Mouse (Mus musculus) heart, postnatal 10 days (tissue): ENCODE results near the gene Ttbk2. TPM values are rescaled to one million over a fixed set of nuclear protein-coding genes. Genes with fewer than 3 reads are reported as not detected.

ENCODE experiments used
- DNase-seq, 2 experiments: peaks; one replicate each; pipeline ENCODE4 v3.0.0; 2021
- intact Hi-C: fragments of 180-260 bp; cut with DNase I; formaldehyde crosslinking; loops from one replicate; pipeline ENCODE4 v1.15.1; 2025
- total RNA-seq, 2 experiments: library from RNA; stranded (reverse); gene quantifications; 2 replicates each; pipeline ENCODE4 v1.2.3; 2021

The Ttbk2 gene
- total RNA-seq, 2 experiments from 2014 or later = 14.4 to 16.4 TPM

- no peak for DNase-seq
- intact Hi-C loops = no loop called here
Observed at GRCm38 (mm10) chr2:120761922-120762321, 88.5 kb downstream of the Ttbk2 start.

DNA sequence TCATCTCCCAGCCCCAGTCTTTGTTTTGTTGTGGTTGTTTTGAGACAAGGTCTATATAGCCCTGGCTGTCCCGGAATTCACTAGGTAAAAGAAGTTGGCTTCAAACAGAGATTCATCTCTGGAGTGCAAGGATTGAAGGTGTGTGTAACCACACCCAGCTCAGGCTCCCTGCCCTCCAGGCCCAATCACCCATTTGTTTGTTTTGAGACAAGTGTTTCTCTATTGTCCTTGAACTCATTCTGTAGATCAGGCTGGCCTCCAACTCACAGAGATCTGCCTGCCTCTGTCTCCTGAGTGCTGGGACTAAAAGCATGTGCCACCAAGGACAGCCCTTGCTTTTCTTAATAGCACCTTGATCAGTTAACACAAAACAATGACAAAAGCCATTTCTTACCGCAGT is 102.4 kb downstream of the Ttbk2 start:
- no peak for DNase-seq

DNA sequence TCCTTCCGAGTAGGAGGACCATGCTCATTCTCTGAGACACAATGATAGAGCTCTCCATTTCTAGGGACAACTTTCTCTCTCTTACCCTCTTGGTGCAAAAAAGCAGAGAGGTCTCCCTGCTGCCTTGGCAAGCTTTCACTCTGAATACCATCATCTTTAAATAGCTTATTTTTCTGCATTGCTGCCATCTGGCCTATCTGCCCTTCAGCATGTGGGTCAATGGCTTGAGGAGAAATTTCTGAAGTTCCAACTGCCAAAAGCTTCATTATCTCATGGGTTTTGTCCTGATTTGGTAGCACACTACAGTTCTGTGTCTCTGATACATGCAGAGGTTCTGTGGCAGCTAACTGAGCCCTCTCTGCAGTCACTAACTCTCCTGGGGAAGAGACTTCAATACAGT is 104.9 kb downstream of the Ttbk2 start:
- intact Hi-C loops = no loop called here
- peak; percentile 32 to 48 for DNase-seq

More for the DNA sequence above, 102.4 kb downstream of the Ttbk2 start:
- intact Hi-C loops = no loop called here

DNA sequence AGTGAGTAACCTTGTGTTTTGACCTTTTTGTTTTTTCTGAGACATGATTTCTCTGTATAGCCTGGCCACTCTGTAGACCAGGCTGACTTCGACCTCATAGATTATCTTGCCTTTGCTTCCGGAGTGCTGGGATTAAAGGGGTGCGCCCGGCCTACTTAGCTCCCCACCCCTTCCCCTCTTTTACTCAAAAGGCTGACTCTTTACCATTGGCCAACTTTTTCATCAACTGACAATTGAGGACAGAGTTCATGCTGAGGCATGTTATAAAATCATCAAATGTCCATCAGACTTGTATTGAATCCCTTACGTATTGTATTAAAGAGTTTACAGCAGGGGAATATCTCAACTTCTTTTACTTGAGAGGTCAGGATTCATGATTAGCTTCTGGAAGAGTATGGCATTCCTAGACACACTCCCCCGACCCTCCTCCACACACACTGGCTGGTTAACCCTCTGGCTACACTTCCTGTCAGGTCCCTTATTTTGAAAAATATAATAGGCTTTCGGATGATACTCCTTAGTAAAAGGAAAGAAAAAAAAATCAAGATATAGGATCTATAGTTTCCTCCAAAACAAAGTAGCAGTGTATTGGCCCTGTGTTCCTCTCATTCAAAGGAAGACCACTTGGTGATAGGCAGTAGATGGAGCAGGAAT is 118.4 kb downstream of the Ttbk2 start:
- no peak for DNase-seq
- intact Hi-C loops = loop anchor here (2.0 kb wide), 1 partner anchor 119 kb away; the partner anchor contains the start of genes Cdan1 and Ttbk2

GRCm38 (mm10) chr2:120731167-120731862 is 119.1 kb downstream of the Ttbk2 start:
- intact Hi-C loops = loop anchor here (2.0 kb wide), 1 partner anchor 119 kb away; the partner anchor contains the start of genes Cdan1 and Ttbk2
- peak; percentile 95 to 96 for DNase-seq

- intact Hi-C loops = loop anchor here (2.0 kb wide), 1 partner anchor 120 kb away; the partner anchor contains the start of genes Cdan1 and Ttbk2
- peak in 1 of 2 experiments; percentile 56 for DNase-seq
Observed at GRCm38 (mm10) chr2:120730639-120731166, 119.7 kb downstream of the Ttbk2 start.

- peak; percentile 22 to 33 for DNase-seq
Observed at GRCm38 (mm10) chr2:120729775-120730585, 120.4 kb downstream of the Ttbk2 start.

GRCm38 (mm10) chr2:120724176-120724575 is 126.2 kb downstream of the Ttbk2 start:
- DNase-seq = no peak
- intact Hi-C loops = no loop called here

More at GRCm38 (mm10) chr2:120729775-120730585, 120.4 kb downstream of the Ttbk2 start:
- intact Hi-C loops = loop anchor here (2.0 kb wide), 1 partner anchor 121 kb away; the partner anchor contains the start of genes Cdan1 and Ttbk2

DNA sequence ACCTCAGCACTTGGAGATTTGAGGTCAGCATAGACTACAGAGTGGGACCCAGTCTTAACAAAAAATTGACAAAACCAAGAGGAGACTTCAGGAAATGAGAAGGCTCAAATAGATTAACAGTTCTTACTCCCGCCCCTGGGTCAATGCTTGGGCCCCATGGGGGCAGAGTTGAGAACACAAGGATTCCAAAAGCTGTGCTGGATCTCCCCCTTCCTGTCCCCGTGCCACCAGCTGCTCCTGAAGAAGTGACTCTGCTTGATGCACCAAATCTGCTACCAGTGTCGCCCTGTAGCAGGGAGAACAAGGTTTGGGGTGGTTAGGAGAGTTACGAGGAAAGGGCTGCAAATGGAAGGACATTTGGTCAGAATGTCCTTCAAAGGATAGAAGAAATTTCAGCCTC is 126.8 kb downstream of the Ttbk2 start:
- intact Hi-C loops = no loop called here
- DNase-seq = peak; percentile 24 to 32

- intact Hi-C loops = no loop called here
- peak; percentile 41 to 46 for DNase-seq
Observed at GRCm38 (mm10) chr2:120722491-120722890, 127.9 kb downstream of the Ttbk2 start.

DNA sequence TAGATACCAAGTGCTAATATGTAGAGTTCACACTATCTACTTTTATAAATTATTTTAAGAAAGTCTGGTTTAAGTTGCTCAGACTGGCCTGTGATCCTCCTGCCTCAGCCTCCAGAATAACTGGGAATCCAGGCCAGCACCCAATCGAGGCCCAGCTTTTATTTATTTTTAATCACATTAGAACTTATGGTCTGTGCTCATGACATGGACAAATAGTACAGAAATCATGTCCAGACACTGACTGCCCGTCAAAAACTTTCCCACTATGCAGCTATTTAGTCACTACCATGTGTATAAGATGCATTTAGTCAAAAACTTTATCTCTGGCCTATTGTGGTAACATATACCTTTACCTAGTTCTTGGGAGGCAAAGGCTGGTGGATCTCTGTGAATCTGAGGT is 128.5 kb downstream of the Ttbk2 start:
- no peak for DNase-seq
- intact Hi-C loops = no loop called here

DNA sequence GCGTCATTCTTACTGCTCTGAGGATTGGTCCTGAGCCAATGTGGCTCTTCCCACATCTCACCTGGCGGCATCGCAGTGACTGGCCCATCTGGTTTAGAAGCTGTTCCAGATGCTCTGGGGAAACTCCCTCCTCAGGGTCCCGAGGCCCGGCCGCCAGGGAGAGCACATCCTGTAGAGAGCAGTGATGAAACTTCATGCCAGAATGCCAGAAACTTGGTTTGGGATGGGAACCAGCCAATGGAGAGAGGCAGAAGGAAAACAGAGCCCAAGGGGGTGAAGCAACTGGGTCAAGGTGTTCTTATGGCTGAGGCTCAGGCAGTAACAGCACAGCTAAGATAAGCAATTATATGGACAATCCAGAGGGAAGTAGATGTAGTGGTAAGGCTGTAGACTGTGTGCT is 129.6 kb downstream of the Ttbk2 start:
- DNase-seq = no peak
- intact Hi-C loops = no loop called here

DNA sequence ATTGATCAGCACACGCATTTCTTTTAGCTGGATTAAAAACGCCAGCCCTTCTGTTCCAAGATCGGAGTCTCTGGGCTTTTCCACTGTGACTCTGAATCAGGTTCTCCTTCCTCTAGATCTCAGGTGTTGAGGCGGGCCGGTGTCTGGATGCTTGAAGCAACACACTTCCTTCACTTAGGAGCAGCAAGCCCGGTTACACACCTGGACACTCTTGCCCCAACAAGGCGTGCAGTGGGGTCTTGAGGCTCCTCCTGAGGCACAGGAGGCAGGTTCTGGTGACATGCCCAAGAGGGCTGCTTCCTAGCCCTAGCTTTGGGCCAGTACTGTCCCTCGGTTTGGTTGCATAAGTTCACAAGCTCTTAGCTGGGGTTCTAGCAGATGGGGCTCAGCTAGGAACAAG is 131.9 kb downstream of the Ttbk2 start:
- DNase-seq = no peak
- intact Hi-C loops = no loop called here

DNA sequence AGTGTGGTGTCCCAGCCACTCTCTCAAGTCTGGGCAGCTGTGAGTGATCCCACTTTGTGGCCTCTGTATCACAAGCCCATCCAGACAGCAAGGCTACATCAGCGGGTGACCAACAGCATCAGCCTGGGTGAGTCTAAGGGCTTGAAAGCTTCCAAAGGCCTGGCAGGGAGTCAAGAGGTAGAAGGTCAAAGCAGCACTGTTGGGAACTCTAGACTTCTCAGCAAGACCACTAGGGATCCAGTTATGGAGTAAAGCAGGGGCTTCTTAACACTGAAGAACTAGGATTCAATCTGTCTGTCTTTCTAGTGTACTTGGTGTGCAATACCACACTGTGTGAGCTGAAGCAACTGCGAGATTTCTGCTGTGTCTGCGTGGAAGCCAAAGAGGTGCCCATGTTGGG is 137.0 kb downstream of the Ttbk2 start:
- no peak for DNase-seq
- intact Hi-C loops = no loop called here

DNA sequence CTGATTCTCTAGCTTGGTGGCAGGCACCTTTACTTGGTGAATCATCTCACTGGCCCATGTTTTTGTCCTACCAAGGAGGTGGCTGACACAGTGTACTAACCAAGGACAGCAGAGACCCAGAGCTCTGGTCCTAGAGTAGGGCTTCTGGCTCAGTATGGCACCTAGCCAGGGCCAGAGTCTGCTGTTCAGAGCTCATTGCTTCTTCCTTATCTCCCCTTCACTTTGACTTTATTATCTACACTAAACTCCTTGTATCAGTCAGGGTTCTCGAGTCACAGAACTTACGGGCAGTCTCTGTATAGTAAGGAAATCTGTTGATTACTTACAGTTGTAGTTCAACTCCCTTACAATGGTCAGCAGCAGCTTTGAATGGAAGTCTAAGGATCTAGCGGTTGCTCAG is 139.5 kb downstream of the Ttbk2 start:
- no peak for DNase-seq
- intact Hi-C loops = no loop called here

- intact Hi-C loops = no loop called here
- no peak for DNase-seq
Observed at GRCm38 (mm10) chr2:120710154-120710553, 140.2 kb downstream of the Ttbk2 start.

GRCm38 (mm10) chr2:120707041-120707440 is 143.4 kb downstream of the Ttbk2 start:
- intact Hi-C loops = no loop called here
- DNase-seq = no peak

DNA sequence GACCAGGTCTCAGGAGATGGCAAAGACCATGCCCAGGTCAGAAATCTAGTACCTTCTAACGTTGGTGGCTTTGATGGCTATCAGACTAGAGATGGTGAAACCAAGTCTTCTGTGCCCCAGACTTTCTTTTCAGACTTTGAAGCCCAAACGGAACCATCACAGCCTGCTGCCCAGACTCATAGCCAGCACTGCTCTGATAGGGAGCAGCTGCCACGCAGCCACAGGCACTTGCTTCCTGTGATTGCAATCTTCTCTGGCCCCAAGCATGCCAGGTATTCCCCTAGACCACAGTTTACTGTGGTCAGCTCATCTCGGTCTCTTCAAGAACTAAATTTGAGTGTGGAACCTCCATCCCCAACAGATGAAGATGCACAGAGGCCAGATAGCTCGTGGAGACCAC is 147.7 kb downstream of the Ttbk2 start:
- no peak for DNase-seq
- intact Hi-C loops = no loop called here

DNA sequence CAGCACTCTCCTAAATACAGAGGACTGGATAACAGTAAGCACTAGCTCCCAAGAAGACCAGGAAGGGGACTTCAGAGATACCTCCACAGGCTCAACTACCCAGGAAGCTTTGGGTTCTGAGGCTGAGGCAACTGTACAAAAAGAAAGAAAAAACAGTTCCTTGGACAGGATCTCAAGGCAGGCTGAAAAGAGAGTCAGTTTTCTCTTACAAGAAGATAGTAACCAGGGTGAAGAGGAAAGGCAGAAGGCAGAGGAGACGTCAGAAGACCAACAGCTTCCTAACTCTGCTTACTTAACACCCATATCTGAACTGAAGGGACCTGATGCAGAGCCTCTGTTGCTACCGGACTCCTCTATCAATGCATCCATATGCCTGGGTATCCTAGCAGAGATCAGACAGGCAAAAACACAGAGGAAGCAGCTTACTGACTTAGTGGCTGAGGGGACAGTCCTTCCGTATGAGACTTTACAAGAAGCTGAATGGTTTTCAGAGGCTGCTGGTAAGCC is 150.0 kb downstream of the Ttbk2 start:
- DNase-seq = no peak
- intact Hi-C loops = no loop called here

GRCm38 (mm10) chr2:120697767-120698166 is 152.6 kb downstream of the Ttbk2 start:
- intact Hi-C loops = no loop called here
- no peak for DNase-seq
